ENCODE assay signal across 22 mouse cellular contexts in the genomic region with DNA sequence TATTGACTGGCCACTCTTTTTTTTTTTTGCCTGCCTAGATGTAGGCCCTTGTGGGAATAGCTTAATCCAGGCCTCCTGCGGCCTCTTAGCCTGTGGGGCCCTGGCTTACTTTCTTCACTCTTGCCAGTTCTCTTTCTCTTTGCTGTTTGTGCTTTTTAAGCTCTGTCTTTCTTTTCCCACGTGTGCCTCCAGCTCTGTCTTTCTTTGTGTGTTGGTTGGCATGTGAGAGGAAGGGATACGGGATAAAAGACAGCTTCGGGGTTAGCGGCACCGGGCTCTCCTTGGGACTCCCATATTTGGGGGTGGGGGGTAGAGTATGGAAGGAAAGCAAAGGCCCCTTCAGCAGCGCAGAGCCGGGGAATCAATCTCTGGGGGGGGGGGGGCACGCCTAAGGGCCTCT.
DNase-seq lines count a peak whose midpoint lies in the region; ATAC-seq and TF ChIP-seq lines count a peak whose summit lies in the region.
"Had no signal": no experiment of that assay in that cellular context is flagged by ENCODE, and none has a peak within 500 bp of the region (broad histone marks: within the 10 kb centered on the region; RNA-seq: fewer than 3 reads in every experiment).

No protein-coding gene starts in this region.

- no peak for TF ChIP-seq POLR2A in limb, embryonic 14.5 days (IDR thresholded peaks at IDR 0.05; ENCODE audit: borderline replicate concordance, extremely low read depth, insufficient read depth, insufficient read length)

- H3K4me2 ChIP-seq in forebrain, embryonic 11.5 days (ENCODE audit: low read depth, low read length, severe bottlenecking), result no peak overlapping the region; the same call in 1 of the 2 replicates
- no peak overlapping the region for H3K4me2 ChIP-seq in forebrain, embryonic 16.5 days (ENCODE audit: low read length)
- no peak overlapping the region for H3K4me2 ChIP-seq in midbrain, embryonic 11.5 days
- no peak overlapping the region for H3K4me2 ChIP-seq in forebrain, embryonic 13.5 days
- H3K4me2 ChIP-seq in limb, embryonic 14.5 days (replicated peaks; ENCODE audit: low read depth, low read length, severe bottlenecking), result no peak overlapping the region
- H3K4me2 ChIP-seq: hindbrain, embryonic 15.5 days; intestine, embryonic 15.5 days; liver, embryonic 15.5 days; lung, embryonic 15.5 days had no signal

- H3K9ac ChIP-seq in forebrain, embryonic 11.5 days (ENCODE audit: low read length), result peak overlapping the region; percentile 32; the same call in 1 of the 2 replicates
- no peak overlapping the region for H3K9ac ChIP-seq in forebrain, embryonic 16.5 days (replicated peaks; ENCODE audit: low read depth, low read length)
- no peak overlapping the region for H3K9ac ChIP-seq in midbrain, embryonic 11.5 days (ENCODE audit: low read length)
- H3K9ac ChIP-seq in forebrain, embryonic 13.5 days, result no peak overlapping the region
- H3K9ac ChIP-seq in limb, embryonic 14.5 days (ENCODE audit: low read depth, low read length, severe bottlenecking), result no peak overlapping the region
- H3K9ac ChIP-seq: hindbrain, embryonic 15.5 days; intestine, embryonic 15.5 days; liver, embryonic 15.5 days; lung, embryonic 15.5 days had no signal

- no peaks in the 10 kb centered on the region for H3K9me3 ChIP-seq in forebrain, embryonic 11.5 days (ENCODE audit: control insufficient read depth, low read length)
- no peaks in the 10 kb centered on the region for H3K9me3 ChIP-seq in forebrain, embryonic 16.5 days (ENCODE audit: control insufficient read depth, low read length)
- no peaks in the 10 kb centered on the region for H3K9me3 ChIP-seq in midbrain, embryonic 10.5 days (replicated peaks)
- no peaks in the 10 kb centered on the region for H3K9me3 ChIP-seq in midbrain, embryonic 11.5 days (ENCODE audit: control insufficient read depth, low read length)
- no peaks in the 10 kb centered on the region for H3K9me3 ChIP-seq in forebrain, embryonic 13.5 days (replicated peaks)
- H3K9me3 ChIP-seq in limb, embryonic 14.5 days (ENCODE audit: control insufficient read depth, low read length), result no peaks in the 10 kb centered on the region
- H3K9me3 ChIP-seq: heart, embryonic 10.5 days; hindbrain, embryonic 15.5 days; intestine, embryonic 15.5 days; liver, embryonic 15.5 days; lung, embryonic 15.5 days had no signal

- no peaks in the 10 kb centered on the region for H3K27me3 ChIP-seq in forebrain, embryonic 11.5 days (ENCODE audit: control insufficient read depth, insufficient read depth, low read length)
- no peaks in the 10 kb centered on the region for H3K27me3 ChIP-seq in forebrain, embryonic 16.5 days (replicated peaks; ENCODE audit: control insufficient read depth, insufficient read depth, low read length)
- 0 out of 2 replicates have a peak, but pooled peaks cover 5% of the 10 kb centered on the region for H3K27me3 ChIP-seq in midbrain, embryonic 10.5 days (ENCODE audit: low read depth, poor library complexity, severe bottlenecking)
- H3K27me3 ChIP-seq in midbrain, embryonic 11.5 days (ENCODE audit: control insufficient read depth, insufficient read depth, low read length), result no peaks in the 10 kb centered on the region
- H3K27me3 ChIP-seq in forebrain, embryonic 13.5 days, result no peaks in the 10 kb centered on the region
- H3K27me3 ChIP-seq in limb, embryonic 14.5 days (ENCODE audit: control insufficient read depth, insufficient read depth, low read length), result no peaks in the 10 kb centered on the region
- H3K27me3 ChIP-seq: hindbrain, embryonic 15.5 days; intestine, embryonic 15.5 days; lung, embryonic 15.5 days had no signal

- H3K36me3 ChIP-seq in forebrain, embryonic 11.5 days (ENCODE audit: control insufficient read depth, insufficient read depth, low read length), result no peaks in the 10 kb centered on the region
- H3K36me3 ChIP-seq in forebrain, embryonic 16.5 days (ENCODE audit: control insufficient read depth, insufficient read depth), result no peaks in the 10 kb centered on the region
- H3K36me3 ChIP-seq in midbrain, embryonic 10.5 days, result no peaks in the 10 kb centered on the region
- H3K36me3 ChIP-seq in midbrain, embryonic 11.5 days (ENCODE audit: control insufficient read depth, insufficient read depth, low read length), result no peaks in the 10 kb centered on the region
- no peaks in the 10 kb centered on the region for H3K36me3 ChIP-seq in forebrain, embryonic 13.5 days (ENCODE audit: poor library complexity, severe bottlenecking)
- no peaks in the 10 kb centered on the region for H3K36me3 ChIP-seq in limb, embryonic 14.5 days (ENCODE audit: control insufficient read depth, insufficient read depth, low read length)
- H3K36me3 ChIP-seq: heart, embryonic 10.5 days; hindbrain, embryonic 15.5 days; intestine, embryonic 15.5 days; liver, embryonic 15.5 days; lung, embryonic 15.5 days had no signal

- no peak overlapping the region for H3K4me3 ChIP-seq in forebrain, embryonic 11.5 days (ENCODE audit: low read depth, low read length)
- no peak overlapping the region for H3K4me3 ChIP-seq in forebrain, embryonic 16.5 days (replicated peaks; ENCODE audit: low read length)
- H3K4me3 ChIP-seq in midbrain, embryonic 10.5 days, result no peak overlapping the region
- H3K4me3 ChIP-seq in midbrain, embryonic 11.5 days (ENCODE audit: low read depth, low read length), result no peak overlapping the region
- H3K4me3 ChIP-seq in forebrain, embryonic 13.5 days, result no peak overlapping the region
- H3K4me3 ChIP-seq in limb, embryonic 14.5 days (replicated peaks; ENCODE audit: low read length), result no peak overlapping the region
- H3K4me3 ChIP-seq: heart, embryonic 10.5 days; hindbrain, embryonic 15.5 days; intestine, embryonic 15.5 days; layer of hippocampus, adult 2 months; liver, embryonic 15.5 days; lung, embryonic 15.5 days had no signal

- peaks cover 17% of the 10 kb centered on the region for H3K4me1 ChIP-seq in forebrain, embryonic 11.5 days (replicated peaks; ENCODE audit: control insufficient read depth, insufficient read depth, low read length)
- peaks cover 11% of the 10 kb centered on the region for H3K4me1 ChIP-seq in forebrain, embryonic 16.5 days (replicated peaks; ENCODE audit: control insufficient read depth, insufficient read depth, low read length)
- H3K4me1 ChIP-seq in midbrain, embryonic 10.5 days, result peaks cover 15% of the 10 kb centered on the region
- no peaks in the 10 kb centered on the region for H3K4me1 ChIP-seq in midbrain, embryonic 11.5 days (ENCODE audit: control insufficient read depth, insufficient read depth, low read length)
- peaks cover 20% of the 10 kb centered on the region for H3K4me1 ChIP-seq in forebrain, embryonic 13.5 days
- no peaks in the 10 kb centered on the region for H3K4me1 ChIP-seq in limb, embryonic 14.5 days (ENCODE audit: control insufficient read depth, insufficient read depth, low read length)
- H3K4me1 ChIP-seq: hindbrain, embryonic 15.5 days; intestine, embryonic 15.5 days; liver, embryonic 15.5 days; lung, embryonic 15.5 days had no signal

- H3K27ac ChIP-seq in forebrain, embryonic 11.5 days (ENCODE audit: low read depth, low read length), result peak overlapping the region; percentile 41; the same call in 1 of the 2 replicates
- H3K27ac ChIP-seq in forebrain, embryonic 16.5 days (ENCODE audit: low read length), result no peak overlapping the region
- peak overlapping the region; percentile 66 for H3K27ac ChIP-seq in midbrain, embryonic 10.5 days (replicated peaks)
- no peak overlapping the region for H3K27ac ChIP-seq in midbrain, embryonic 11.5 days (ENCODE audit: low read depth, low read length)
- H3K27ac ChIP-seq in forebrain, embryonic 13.5 days, result peak overlapping the region; percentile 51
- H3K27ac ChIP-seq in limb, embryonic 14.5 days (replicated peaks; ENCODE audit: low read depth, low read length), result peak overlapping the region; percentile 40; the same call in 1 of the 2 replicates
- H3K27ac ChIP-seq: heart, embryonic 10.5 days; hindbrain, embryonic 15.5 days; intestine, embryonic 15.5 days; layer of hippocampus, adult 2 months; liver, embryonic 15.5 days; lung, embryonic 15.5 days; macrophage had no signal

- 33% methylated on average over 9 of the region's 9 CpGs for WGBS in forebrain, embryonic 11.5 days
- WGBS in forebrain, embryonic 16.5 days, result 15% methylated on average over 9 of the region's 9 CpGs
- 69% methylated on average over 9 of the region's 9 CpGs for WGBS in midbrain, embryonic 10.5 days
- WGBS in midbrain, embryonic 11.5 days, result 64% methylated on average over 9 of the region's 9 CpGs
- WGBS in forebrain, embryonic 13.5 days, result 12% methylated on average over 9 of the region's 9 CpGs
- WGBS in limb, embryonic 14.5 days, result 75% methylated on average over 8 of the region's 9 CpGs

- ATAC-seq in forebrain, embryonic 11.5 days (replicated peaks; ENCODE audit: low FRiP score), result no peak
- ATAC-seq in forebrain, embryonic 16.5 days, result no peak
- no peak for ATAC-seq in midbrain, embryonic 11.5 days (ENCODE audit: low FRiP score)
- no peak for ATAC-seq in forebrain, embryonic 13.5 days
- ATAC-seq in limb, embryonic 14.5 days (ENCODE audit: low FRiP score, low read depth), result no peak
- no peak for ATAC-seq in erythroid progenitor cell, adult 5-6 weeks (replicated peaks; ENCODE audit: low FRiP score, poor library complexity, severe bottlenecking)
- ATAC-seq: intestine, embryonic 15.5 days had no signal

- DNase-seq in forebrain, embryonic 11.5 days (ENCODE audit: low spot score), result peak; percentile 53
- no peak for DNase-seq in midbrain, embryonic 10.5 days (ENCODE audit: low spot score)
- no peak for DNase-seq in midbrain, embryonic 11.5 days (ENCODE audit: low spot score, missing footprints)
- no peak for DNase-seq in limb, embryonic 14.5 days (ENCODE audit: low spot score)
- DNase-seq in embryo, embryonic 10 days (ENCODE audit: low spot score), result no peak
- DNase-seq: adrenal gland, postnatal 36 days; cerebellum, adult 11 months; cerebellum, adult 9-11 months; heart, postnatal 4 days; layer of hippocampus, postnatal 36 days; liver; thymus, postnatal 25 days had no signal

Comparison
In these comparisons a context has a peak if more than half of its experiments do, and no peak if none do; other contexts are left out.
1. H3K27ac ChIP-seq: peak in forebrain, embryonic 11.5 days (single experiment), midbrain, embryonic 10.5 days (single experiment), forebrain, embryonic 13.5 days (single experiment) and limb, embryonic 14.5 days (single experiment); none in forebrain, embryonic 16.5 days (single experiment) and midbrain, embryonic 11.5 days (single experiment).